Mouse (Mus musculus) cortical plate, adult 2 months (tissue): Measurements from ENCODE around the gene Gm45753. TPM values are rescaled to one million over a fixed set of nuclear protein-coding genes. Genes with fewer than 3 reads are reported as not detected.

Experiments used
- H3K27ac ChIP-seq: fragments of 200-500 bp; 2 replicates; pipeline ENCODE4 v1.5.1; 2012; ENCODE audit warnings: low read length, control low read depth, inconsistent platforms; ENCODE audit not compliant: insufficient read depth
- H3K4me1 ChIP-seq: fragments of 200-500 bp; 2 replicates; pipeline ENCODE4 v1.6.1; 2011; ENCODE audit warnings: low read length; ENCODE audit not compliant: control insufficient read depth, insufficient read depth
- H3K4me3 ChIP-seq: fragments of 200-500 bp; 2 replicates; pipeline ENCODE4 v1.5.1; 2011; ENCODE audit warnings: mild to moderate bottlenecking, low read length, control low read depth; ENCODE audit not compliant: insufficient read depth
- CTCF ChIP-seq: fragments of 200-500 bp; IDR thresholded peaks from 2 replicates; pipeline ENCODE4 v1.5.1; 2011; ENCODE audit warnings: mild to moderate bottlenecking, control low read depth, low read length; ENCODE audit not compliant: insufficient read depth; ENCODE audit errors: extremely low read depth
- POLR2A ChIP-seq: fragments of 200-500 bp; IDR thresholded peaks from 2 replicates; pipeline ENCODE4 v1.6.1; 2011; ENCODE audit warnings: mild to moderate bottlenecking, low read length, control low read depth; ENCODE audit not compliant: insufficient read depth; ENCODE audit errors: extremely low read depth
- polyA plus RNA-seq: library from polyadenylated mRNA; depleted of rRNA; stranded (reverse); fragments of >200 nt; gene quantifications from 2 replicates; pipeline ENCODE4 v1.2.3, GENCODE M21; 2012

Gene Gm45753
- polyA plus RNA-seq, 1 experiment, result not detected

- Histone ChIP-seq H3K4me1 (no peaks in the 10 kb centered on the region), H3K27ac (no peak overlapping the region), H3K4me3 (no peak overlapping the region)
- TF ChIP-seq POLR2A (no peak), CTCF (no peak)
Measured at GRCm38 (mm10) chr8:45277453-45277852, 30.8 kb downstream of the Gm45753 start.

GRCm38 (mm10) chr8:45274317-45274716 lies 33.9 kb downstream of the Gm45753 start:
- Histone ChIP-seq H3K27ac (no peak overlapping the region), H3K4me3 (no peak overlapping the region), H3K4me1 (no peaks in the 10 kb centered on the region)
- no peak for TF ChIP-seq CTCF
- no peak for TF ChIP-seq POLR2A

- H3K4me3 ChIP-seq, result no peak overlapping the region
- no peaks in the 10 kb centered on the region; the same call in 1 of the 2 replicates for H3K4me1 ChIP-seq
- no peak overlapping the region for H3K27ac ChIP-seq
- TF ChIP-seq POLR2A, result no peak
Measured at GRCm38 (mm10) chr8:45269056-45269455, 39.2 kb downstream of the Gm45753 start.

- H3K4me3 ChIP-seq, result no peak overlapping the region
- H3K27ac ChIP-seq, result no peak overlapping the region
- TF ChIP-seq POLR2A (no peak), CTCF (no peak)
- H3K4me1 ChIP-seq, result no peaks in the 10 kb centered on the region; the same call in 1 of the 2 replicates
Measured at GRCm38 (mm10) chr8:45268485-45268884, 39.8 kb downstream of the Gm45753 start.

DNA sequence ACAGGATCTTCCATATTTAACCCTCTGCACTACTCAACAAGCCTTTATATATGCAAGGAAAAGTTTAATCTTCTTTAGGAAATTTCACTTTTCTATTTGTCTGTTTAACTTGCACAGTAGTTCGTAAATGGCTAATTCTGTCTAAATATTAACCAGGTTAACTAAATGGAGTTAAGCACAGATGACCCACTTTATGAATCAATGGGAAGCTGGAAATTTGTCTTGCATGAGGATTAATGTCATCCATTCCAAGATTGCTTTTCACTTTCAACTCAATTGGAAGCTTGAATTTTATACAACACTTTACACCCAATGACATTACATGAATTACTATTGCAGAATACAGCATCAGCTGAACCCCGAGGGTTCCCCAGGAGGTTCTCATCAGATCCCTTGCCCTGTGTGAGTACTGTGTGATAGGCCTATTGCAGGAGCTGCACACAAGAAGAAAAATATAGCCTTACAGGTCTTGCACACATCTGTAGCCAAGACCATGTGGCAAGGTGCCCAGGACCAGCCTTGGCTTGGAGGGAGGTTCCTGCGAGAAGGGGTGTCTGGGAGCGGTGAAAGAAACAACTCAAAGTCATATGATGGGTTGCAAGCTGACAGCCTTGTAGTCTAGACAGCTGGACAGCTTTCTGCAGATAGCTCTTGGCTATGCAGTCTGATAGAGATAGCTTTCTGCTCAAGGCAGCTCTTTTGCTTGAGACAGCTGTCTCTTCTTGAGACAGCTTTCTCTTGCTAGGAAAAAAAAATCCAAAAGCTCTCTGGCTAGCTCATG lies 40.5 kb downstream of the Gm45753 start:
- TF ChIP-seq CTCF (no peak), POLR2A (no peak)
- no peak overlapping the region for H3K27ac ChIP-seq
- no peaks in the 10 kb centered on the region; the same call in 1 of the 2 replicates for H3K4me1 ChIP-seq
- no peak overlapping the region for H3K4me3 ChIP-seq

DNA sequence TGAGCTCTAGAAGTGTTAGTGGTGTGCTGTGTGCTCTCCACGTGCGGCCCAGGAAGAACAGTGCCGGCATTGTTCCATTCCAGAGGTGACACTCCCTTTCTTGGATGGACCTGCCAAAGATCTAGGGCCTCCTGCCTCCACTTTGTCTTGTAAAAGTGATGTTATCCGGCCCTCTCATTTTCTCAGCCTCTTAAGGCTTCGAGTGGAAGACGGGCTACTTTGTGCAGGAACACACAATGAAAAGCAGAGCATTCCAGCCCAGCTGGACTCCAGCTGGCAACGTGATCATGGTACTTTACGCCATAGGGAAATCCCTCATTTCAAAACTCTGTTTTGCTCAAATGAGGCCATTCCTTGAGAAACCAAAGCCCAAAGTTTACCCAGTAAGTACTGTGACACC lies 41.3 kb downstream of the Gm45753 start:
- Histone ChIP-seq H3K4me1 (no peaks in the 10 kb centered on the region; the same call in 1 of the 2 replicates), H3K27ac (no peak overlapping the region)
- TF ChIP-seq POLR2A (no peak), CTCF (no peak)

GRCm38 (mm10) chr8:45264918-45265317 lies 43.3 kb downstream of the Gm45753 start:
- TF ChIP-seq CTCF (no peak), POLR2A (no peak)
- H3K4me1 ChIP-seq, result no peaks in the 10 kb centered on the region; the same call in 1 of the 2 replicates
- H3K4me3 ChIP-seq, result no peak overlapping the region
- no peak overlapping the region for H3K27ac ChIP-seq

More for the DNA sequence above, 41.3 kb downstream of the Gm45753 start:
- H3K4me3 ChIP-seq, result no peak overlapping the region

DNA sequence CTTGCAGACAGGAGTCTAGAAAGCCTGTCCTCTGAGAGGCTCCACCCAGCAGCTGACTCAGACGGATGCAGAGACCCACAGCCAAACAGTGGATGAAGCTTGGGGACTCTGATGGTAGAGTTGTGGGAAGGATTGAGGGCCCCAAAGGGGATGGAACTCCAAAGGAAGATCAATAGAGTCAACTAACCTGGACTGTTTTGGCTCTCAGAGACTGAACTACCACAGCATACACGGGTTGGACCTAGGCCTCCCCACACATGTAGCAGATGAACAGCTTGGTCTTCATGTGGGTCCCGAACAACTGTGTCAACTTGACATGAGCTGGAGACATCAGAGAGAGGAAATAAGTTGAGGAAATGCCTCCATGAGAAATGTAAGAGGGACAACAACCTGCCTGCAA lies 45.4 kb downstream of the Gm45753 start:
- Histone ChIP-seq H3K27ac (no peak overlapping the region), H3K4me3 (no peak overlapping the region), H3K4me1 (no peaks in the 10 kb centered on the region; the same call in 1 of the 2 replicates)
- TF ChIP-seq POLR2A, result no peak
- TF ChIP-seq CTCF, result no peak

DNA sequence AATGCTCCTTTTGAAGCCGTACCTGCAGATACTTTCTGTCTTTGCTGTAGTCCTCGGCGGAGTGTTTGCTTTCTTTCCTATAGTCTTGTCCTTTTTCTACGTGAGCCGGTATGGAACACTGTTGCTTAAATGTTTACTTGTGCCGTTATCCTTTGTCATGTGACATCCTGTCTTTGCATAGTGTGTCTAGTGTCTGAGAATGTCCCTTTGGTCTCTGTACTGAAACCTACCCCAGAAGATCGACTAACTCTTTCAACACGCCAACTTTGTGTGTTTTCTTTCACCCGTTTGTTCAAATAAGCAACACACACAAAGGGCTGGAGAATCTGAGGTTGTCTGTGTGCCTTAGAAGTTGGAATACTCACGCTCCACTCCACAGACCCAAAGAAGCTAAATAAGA lies 46.3 kb downstream of the Gm45753 start, which contains the start of gene F11:
Gene F11, minus strand, starts transcription at position 112 of the 400 bp plus-strand sequence.
- Histone ChIP-seq H3K27ac (no peak within 1 kb of the TSS), H3K4me1 (no peaks in the 10 kb centered on the region), H3K4me3 (no peak within 1 kb of the TSS)
- TF ChIP-seq CTCF (no peak), POLR2A (no peak)

DNA sequence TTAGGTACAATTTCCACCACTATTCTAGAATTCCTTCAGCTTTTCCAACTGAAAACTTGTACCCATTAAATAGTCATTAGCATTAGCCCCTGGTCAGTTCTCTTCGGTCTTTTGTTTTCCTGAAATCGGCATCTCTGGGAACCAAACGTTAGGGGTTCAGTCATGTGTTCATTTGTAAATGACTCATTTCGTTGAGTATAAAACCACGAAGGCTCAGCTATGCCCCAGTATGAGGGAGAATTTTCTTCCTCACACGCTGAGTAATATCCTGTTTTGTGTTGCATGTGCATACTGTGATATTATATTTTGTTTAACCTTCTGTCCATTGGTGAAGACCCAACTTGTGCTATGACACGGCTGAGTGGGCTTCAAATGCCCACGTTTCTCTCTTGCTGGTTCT lies 49.8 kb downstream of the Gm45753 start:
- no peak for TF ChIP-seq CTCF
- TF ChIP-seq POLR2A, result no peak

More for the DNA sequence above, 49.8 kb downstream of the Gm45753 start:
- H3K4me3 ChIP-seq, result no peak overlapping the region
- H3K4me1 ChIP-seq, result no peaks in the 10 kb centered on the region
- H3K27ac ChIP-seq, result no peak overlapping the region
